Mouse (Mus musculus) CD4-positive helper T cell, adult 2 months (primary cell): Measurements from ENCODE around the gene Etfa.

ENCODE experiments used
- DNase-seq: peaks from one replicate; pipeline ENCODE4 v3.0.0-alpha.2; 2012; ENCODE audit warnings: low read depth, missing footprints, low spot score

The Etfa gene

GRCm38 (mm10) chr9:55512027-55512543, at the start of gene Etfa:
TSS of gene Etfa (minus strand) at chr9:55512243.
- peak; percentile 98 for DNase-seq

DNA sequence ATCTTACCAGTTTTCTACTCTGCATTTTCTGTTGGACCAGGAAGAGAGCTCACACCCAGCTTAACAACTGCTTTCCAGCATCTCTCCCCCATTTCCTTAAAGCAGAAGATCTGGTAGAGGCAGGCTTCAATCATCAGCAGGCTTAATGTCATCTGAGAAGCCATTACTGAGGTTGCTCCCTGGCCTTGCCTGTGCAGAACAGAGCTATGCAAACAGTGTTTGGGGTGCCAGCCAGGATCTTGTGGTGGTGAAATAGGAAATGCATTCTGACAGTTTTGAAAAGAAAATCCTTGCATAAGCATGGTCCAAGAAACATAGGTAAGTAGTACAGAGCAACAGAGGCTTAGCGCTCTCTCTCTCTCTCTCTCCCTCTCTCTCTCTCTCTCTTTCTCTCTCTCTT, 48.9 kb upstream of the Etfa start:
- DNase-seq: no peak

DNA sequence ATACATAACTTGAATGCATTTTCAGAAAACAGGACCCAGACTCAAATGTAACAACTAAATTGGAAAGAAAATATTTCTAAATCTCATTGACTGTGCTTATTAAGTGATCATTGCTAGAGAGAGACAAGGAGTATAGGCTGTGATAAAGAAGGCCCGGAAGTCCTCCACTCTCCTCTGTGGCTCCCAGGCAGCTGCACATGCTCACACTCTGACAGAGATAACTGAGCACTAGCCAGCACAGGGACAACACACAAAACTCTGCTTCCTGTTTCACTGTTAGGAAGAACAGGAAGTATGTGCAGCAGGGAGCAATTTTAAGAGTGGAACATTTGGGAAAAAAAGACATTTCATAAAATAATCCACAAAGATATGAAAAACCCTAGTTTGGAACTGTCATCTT, 42.9 kb upstream of the Etfa start:
- DNase-seq: no peak

- DNase-seq: no peak
Measured at GRCm38 (mm10) chr9:55549302-55549890, 37.4 kb upstream of the Etfa start.

DNA sequence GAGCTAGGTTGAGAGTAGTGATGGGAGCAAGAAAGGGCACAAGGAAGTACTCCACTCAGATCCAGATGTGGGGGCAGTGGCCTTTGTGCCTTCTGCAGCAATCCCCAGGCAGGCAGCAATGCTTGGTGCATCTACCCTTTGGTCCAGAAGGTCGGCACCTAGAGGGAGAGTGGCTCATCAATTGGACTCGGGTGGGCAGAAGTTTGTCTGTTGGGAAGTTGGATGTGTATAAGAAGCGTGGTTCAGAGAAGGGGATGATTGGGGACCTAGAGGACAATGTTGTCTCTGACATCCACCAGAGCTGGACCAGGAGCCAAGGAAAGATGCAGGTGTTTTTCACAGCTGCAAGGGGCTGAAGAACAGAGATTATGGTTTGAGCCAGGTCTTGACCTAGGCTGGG, 36.8 kb upstream of the Etfa start:
- DNase-seq: no peak

DNA sequence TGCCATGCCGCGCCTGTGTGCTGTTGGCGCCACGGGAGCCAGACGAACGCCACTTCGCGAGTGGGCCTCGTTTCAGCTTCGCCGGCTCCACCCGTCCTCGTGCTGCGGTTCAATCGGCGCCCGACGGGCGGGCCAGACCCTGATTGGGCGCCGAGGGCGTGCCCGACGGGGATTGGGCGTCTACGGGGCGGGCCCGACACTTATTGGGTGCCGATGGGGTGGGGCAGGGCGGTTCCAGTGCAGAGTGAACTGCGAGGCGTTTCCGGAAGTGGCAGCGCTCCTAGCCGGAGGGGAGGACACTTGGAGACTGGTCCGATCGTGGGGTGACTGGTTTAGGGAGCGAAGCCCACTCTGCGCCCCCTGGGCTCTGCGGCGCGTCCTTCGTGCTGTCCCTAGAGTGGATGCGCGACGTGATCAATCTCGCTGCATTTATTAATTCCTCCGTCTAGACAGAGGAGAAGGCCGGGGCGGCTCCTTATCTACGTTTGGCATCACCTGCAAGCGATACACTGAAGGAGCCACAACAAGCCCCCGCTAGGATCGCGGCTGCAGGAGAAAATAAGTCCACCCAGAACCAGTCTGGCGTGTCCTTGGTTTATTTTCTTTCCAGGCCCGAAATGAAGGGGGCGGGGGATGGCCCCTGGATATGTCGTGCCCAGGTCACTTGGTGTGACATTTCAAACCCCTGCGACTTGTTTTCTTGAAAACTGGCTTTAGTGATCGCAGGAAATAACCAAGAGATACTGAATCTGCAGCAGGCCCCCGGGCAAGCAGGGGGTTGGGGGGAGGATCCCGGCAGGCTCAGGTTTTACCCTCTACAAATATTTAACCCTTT, 34.4 kb upstream of the Etfa start:
- DNase-seq: peak; percentile 54

DNA sequence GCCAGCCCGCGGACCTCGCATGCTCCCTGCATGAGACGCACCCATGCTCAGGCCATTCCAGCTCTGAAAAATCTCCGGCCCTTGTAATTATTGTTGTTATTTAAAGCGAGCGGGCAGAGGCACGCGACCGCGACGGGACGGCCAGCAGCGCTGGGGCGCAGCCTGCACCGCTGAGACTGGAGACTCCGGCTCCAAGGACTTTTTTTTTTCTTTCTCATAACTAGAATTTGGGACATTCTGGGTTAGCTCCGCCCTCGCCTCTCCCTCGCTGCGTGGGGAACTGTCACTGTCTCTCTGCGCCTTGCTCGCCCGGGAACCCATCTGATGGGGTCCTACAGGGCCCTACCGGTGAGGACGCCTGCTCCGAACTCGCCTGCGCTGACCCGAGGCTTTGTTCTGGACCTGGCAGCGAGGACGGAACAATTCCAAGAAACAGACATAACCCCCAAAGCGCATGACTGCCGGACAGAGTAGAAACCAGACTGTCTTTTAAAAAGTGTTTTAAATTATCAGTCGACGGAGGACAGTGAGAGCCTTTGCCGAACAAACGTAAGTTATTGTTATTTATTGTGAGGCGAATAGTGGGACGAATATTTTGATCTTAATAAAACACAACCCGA, 33.6 kb upstream of the Etfa start:
- DNase-seq: no peak

- DNase-seq: peak; percentile 31
Measured at GRCm38 (mm10) chr9:55544861-55545555, 33.0 kb upstream of the Etfa start.

DNA sequence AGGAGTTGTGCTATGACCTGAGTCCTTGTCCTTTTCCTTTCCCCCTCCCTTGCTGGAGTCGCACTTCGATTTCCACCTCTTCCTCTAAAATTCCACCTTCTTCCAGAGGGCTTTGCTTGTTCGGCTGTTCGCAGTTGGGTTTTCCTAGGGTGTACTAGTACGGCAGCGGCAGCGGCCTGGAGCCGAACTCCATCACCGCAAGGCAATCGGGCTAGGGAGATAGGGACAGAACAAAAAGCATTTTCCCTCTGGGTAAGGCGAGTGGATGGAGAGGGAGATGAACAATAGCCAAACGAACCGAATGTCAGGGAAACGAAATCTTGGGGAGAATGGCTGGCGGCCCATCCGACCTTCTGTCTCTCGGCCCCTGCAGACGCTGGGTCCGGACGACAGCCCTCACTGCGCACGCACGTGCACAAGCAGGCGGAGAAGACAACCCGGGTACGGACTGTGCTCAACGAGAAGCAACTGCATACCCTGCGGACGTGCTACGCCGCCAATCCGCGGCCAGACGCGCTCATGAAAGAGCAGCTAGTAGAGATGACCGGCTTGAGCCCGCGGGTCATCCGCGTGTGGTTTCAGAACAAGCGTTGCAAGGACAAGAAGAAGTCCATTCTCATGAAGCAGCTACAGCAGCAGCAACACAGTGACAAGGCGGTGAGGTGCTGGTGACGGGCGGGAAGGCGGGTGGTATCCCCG, 31.8 kb upstream of the Etfa start:
- peak; percentile 38 for DNase-seq

DNA sequence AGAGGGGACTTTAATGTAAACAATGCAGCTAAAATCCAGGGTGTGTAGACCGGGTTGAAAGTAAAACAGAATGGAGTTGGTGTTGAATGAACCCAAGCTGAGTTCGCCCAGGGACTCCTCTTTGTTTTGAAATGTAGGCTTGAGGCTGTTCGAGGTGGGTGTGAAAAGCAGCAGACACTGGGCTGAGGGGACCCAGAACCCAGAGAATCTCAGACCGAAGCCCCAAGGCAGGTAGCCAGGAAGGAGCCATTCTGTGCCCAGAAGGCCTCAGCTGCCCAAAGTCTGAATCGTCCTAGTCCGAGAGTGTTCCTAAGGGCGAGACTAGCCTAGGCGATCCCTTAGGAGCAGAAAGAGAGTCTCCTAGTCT, 31.3 kb upstream of the Etfa start:
- no peak for DNase-seq

DNA sequence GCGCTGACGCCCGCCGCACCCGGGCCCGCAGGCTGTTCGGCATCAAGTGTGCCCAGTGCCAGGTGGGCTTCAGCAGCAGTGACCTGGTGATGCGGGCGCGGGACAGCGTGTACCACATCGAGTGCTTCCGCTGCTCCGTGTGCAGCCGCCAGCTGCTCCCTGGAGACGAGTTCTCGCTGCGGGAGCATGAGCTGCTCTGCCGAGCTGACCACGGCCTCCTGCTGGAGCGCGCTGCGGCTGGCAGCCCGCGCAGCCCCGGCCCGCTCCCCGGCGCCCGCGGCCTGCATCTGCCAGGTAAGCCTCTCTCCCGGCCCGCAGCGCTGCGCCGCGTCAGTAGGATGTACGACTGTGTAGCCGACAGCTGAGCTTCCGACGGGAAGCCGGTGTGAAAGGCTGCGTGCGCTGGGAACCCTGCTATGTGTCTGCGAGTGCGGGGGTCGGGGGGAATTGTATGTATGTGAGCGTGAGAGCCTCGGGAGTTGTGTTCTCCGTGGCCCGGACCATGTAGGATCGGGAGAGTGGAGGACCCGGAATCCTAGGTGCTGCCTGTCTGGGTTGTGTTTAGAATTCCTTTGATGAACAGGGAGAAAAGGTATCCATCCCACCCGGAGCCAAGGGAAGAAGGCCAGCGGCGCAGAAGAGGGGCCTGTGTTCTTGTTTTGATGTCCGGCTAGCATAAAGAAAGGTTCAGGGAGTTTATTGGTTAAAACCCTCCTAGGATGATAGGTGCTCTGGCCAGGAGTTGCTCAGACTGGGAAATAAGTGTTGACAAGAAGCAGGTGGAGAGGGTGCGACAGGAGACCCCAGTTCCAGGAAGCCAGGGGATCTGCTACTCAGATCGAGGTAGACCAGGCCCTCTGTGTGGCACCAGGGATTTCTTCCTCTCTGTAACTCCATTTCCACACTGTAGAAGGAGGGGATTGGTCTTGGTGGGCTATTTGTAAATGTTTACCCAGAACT, 30.6 kb upstream of the Etfa start:
- peak; percentile 47 for DNase-seq

GRCm38 (mm10) chr9:55541681-55542365, 29.8 kb upstream of the Etfa start:
- DNase-seq: peak; percentile 44

DNA sequence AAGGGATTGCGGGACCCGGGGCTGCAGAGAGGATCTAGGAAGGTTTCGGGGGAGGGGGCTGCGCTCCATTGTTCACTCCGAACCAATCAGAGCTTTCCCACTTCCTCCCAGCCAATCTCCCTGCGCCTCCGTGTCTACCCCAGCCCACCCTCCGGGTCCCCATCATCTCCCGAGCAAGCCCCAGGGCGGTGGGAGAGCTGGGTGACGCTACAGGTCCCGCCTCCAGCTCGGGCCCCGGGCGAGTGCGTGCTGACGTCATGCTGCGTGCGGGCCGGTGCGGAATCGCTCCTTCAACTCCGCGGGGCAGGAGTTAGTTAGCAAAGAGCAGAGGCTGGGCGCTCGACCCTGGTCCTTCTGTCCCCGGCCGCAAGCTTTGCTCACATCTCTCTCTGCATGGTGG, 28.8 kb upstream of the Etfa start:
- peak; percentile 76 for DNase-seq

- DNase-seq: no peak
Measured at GRCm38 (mm10) chr9:55540391-55540770, 28.3 kb upstream of the Etfa start.

DNA sequence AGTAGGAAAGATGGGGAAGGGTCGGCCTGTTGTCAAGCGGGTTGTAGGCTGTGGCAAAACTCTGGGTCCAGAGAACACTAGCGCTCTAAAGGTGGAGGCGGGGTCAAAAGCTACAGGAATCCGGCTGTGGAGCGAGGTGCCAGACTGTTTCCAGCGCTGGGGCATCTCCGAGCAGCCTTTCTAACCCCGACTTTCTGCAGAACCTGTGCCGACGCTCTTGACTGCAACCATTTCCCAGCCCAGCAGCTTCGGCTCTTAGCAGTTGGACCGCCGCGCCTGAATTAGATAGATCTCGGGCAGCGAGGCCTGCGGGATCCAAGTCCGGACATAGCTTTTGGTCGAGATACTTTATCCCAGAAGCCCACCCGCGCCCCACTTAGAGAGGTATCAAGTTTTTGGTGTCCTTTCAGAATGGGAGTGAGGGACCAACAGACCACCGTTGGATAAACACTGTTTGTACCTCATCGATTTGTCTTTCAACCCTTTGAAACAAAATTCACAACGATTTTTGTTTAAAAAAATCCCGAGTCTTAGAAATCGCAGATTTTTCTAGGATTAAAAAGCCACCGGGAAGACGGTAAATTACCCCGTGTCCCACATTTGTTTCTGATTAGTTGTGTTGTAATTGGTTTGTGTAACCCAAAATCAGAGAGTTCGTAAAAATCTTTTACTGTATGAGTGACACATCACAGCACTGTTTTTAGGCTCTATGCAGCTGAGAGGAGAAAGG, 27.8 kb upstream of the Etfa start:
- peak; percentile 17 for DNase-seq

DNA sequence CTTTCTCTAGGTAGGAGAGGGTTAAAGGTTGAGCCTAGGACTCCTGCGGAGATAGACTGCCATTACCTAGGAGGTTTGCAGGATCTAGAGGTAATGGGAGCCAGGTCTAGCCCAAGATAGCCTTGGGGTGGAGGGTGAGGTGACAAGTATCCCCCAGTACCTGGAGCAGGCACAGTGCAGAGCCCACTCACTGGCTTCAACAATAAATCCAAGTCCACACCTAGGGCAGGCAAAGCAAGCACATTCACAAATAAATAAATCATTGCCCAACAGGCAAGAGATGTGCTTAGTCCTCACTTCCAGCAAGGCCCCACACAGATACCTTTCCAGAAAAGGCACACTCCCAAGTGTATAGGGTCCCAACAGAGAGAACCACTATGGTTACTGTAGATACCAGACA, 27.0 kb upstream of the Etfa start:
- no peak for DNase-seq

GRCm38 (mm10) chr9:55538377-55538776, 26.3 kb upstream of the Etfa start, which contains the start of gene Isl2:
TSS of gene Isl2 (plus strand) at chr9:55538672.
- no peak for DNase-seq

DNA sequence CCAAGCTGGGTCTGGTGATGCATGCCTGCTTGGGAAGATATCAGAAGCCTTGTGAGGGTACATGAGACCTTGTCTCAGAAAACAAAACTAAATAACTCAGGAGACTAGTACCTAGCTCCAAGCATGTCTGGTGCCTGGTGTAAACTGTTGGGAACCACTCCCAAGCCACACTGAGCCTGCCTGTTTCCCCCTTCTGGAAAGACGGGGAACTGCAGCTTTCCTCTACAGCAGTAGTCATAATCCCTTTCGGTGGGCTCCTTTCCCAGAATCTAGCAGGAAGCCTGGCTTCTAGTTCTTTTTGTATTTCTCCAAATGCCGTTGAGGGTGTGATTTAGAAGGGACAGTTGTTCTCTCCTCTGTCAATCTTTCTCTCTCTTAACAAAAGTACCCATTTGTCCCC, 23.9 kb upstream of the Etfa start:
- DNase-seq: peak; percentile 24

DNA sequence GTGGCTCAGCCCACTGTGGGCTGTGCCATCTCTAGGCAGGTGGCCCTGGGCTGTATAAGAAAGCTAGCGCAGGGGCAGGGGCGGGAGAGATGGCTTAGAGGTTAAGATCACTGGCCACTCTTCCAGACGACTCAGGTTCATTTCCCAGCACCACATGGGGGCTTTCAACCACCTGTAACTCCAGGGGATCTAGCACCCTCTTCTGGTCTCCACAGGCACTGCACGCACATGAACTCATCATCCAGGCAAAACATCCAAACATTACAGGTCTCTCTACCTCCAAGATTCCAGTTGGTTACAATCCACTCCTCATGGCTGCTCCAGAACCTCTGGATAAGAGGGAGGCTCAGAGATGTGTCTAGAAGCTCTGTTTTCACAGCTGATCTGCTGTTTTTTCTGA, 13.7 kb upstream of the Etfa start:
- no peak for DNase-seq
